Mouse (Mus musculus) kidney, adult 2 months (tissue): ENCODE results near the gene Timm8a2.

Experiments
- CTCF ChIP-seq: fragments of 200-500 bp; conservative IDR thresholded peaks from 2 replicates; pipeline ENCODE4 v1.5.1; 2011; ENCODE audit warnings: low read depth, mild to moderate bottlenecking, control low read depth, low read length, moderate library complexity, mixed read lengths; ENCODE audit not compliant: insufficient read depth, insufficient read length
- POLR2A ChIP-seq: fragments of 200-500 bp; IDR thresholded peaks from one replicate; pipeline ENCODE4 v1.6.1; 2011; ENCODE audit warnings: low read depth, low read length, control low read depth

- TF ChIP-seq CTCF (no peak), POLR2A (no peak)
These were observed at the start of gene Timm8a2 for GRCm38 (mm10) chr14:122034451-122034850.
